Mouse (Mus musculus) brain, embryonic 14.5 days (tissue): ENCODE measurements at regions not wholly inside any gene's neighbourhood (a gene's known extent, or its start where the extent isn't known, plus 50 kb on each side); places are given as distances from the start of the nearest gene placed in this dataset.

Source experiments
- CTCF ChIP-seq: fragments of 200-500 bp; IDR thresholded peaks from 2 replicates; pipeline ENCODE4 v1.5.1; 2012; ENCODE audit warnings: inconsistent platforms, mild to moderate bottlenecking, moderate library complexity, borderline replicate concordance; ENCODE audit not compliant: insufficient read depth, insufficient read length; ENCODE audit errors: extremely low read depth
- POLR2A ChIP-seq: fragments of 200-500 bp; IDR thresholded peaks from 2 replicates; pipeline ENCODE4 v1.6.1; 2012; ENCODE audit warnings: mild to moderate bottlenecking, inconsistent platforms, borderline replicate concordance; ENCODE audit not compliant: poor library complexity, insufficient read depth, insufficient read length, severe bottlenecking; ENCODE audit errors: extremely low read depth

DNA sequence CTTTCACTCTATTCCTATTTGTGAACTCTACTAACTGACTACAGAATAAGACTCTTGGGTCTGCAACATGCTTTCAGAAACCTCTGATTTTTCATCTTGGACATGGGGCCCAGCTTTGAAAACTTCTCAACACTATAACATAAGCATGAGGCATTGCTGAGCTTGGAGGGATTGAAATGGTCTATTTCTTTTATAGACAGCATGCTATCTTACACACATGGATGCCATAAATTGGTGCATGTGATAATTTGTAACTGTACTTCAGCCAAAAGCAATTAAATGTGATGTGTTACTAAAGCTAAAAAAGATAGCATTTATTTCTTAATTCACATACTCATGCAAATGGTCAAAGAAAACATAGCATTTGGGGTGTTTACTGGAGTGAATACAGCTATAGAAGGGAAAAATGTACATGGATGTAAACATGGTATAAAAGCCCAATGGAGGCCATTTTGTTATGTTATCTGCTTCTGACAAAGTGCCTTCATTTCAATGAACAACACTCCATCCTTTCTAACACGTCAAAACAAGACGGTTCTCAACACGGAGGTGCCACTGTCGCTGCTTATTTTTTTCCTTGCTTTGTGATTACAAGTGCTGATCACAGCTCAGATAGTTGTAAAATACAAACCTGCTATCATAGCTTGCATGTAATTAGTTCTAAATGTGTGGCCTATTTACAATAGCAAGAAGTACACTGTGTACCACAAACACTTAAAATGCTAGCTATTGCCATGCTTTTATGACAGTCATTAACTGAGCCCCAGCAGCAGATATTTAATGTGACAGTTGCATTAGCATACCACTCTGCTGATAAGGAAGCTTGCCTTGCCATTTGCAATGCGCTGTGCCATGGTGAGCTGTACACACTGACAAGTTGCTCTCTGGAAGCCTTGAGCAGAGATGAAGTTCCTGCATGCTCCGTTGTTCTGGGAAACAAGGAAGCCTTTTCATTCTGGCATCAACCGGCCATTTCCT lies 267.9 kb upstream of the Veph1 start:
- TF ChIP-seq CTCF = no peak
- no peak for TF ChIP-seq POLR2A
